Mouse (Mus musculus) liver, postnatal 0 days (tissue): ENCODE data around the gene Inpp5a.

Source experiments
- CTCF ChIP-seq: sonication (generic); IDR thresholded peaks from 2 replicates; pipeline ENCODE4 v1.5.1; 2016; ENCODE audit warnings: antibody characterized with exemption, low read depth
- EP300 ChIP-seq: IDR thresholded peaks from 2 replicates; pipeline ENCODE4 v1.6.1; 2016; ENCODE audit warnings: antibody characterized with exemption, low read depth, mild to moderate bottlenecking

GRCm38 (mm10) chr7:139380225-139380624 is 8.7 kb upstream of the Inpp5a start:
- TF ChIP-seq CTCF = no peak
- TF ChIP-seq EP300 = no peak
